8 mouse cellular contexts compared by ENCODE assay signal in the genomic region with DNA sequence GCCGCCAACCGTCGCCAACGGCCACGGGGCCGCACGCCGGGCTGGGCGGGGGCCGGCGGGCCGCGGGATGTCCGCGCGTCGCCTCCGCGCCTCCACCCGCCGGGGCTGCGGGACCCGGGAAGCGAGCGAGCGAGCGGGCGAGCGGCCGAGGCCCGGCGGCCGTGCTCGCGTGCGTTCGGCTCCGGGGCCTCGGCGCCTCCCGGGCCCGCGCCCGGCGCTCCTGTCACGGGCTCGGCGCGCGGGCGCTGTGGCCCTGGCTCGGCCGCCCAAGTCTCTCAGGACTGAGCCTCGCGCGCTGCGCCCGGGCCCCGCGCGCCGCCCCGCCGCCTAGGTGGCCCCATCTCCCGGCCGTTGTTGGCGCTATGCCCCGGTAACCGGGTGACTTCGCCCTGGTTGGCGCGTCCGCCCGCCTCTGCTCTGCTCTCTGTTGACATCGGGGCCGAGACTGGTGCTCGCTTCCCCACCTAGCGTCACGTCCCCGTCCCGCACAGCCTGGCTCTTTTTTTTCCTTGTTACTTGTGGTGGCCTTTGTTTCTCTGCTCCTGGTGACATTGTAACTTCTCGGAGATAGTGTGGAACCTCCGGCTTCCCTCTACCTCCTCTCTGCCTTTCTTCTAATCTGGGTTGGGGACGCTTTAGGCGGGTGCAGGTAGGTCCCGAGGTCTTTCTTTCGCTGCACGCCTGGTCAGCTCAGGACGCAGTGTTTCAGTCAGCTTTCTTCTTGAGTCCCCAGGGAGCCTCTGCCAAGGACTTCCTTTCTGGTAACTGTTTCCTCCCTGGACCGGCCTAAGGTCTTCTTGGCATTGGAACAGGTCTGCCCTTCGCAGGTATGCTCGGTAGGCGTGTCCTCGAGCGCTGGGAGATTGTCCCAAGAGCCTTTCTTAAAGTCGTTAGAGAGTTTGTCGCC. TPM values are rescaled to one million over a fixed set of nuclear protein-coding genes. Genes with fewer than 3 reads are reported as not detected.
DNase-seq lines count a peak whose midpoint lies in the region; ATAC-seq and TF ChIP-seq lines count a peak whose summit lies in the region.

No protein-coding gene starts in this region.

- DNase-seq in CD8-positive naive resting alpha-beta T cell, adult 2 months (ENCODE audit: low read depth in 2 of 2, low spot score in 2 of 2), result peak; percentile 43 to 44
- peak; percentile 59 for DNase-seq in brain, adult 2 months (ENCODE audit: low read depth, low spot score)
- DNase-seq in fat pad, adult 2 months (ENCODE audit: extremely low read depth, low read depth, low spot score), result peak; percentile 36
- DNase-seq in heart, postnatal 0 days (ENCODE audit: low spot score), result peak; percentile 65
- DNase-seq in kidney, postnatal 36 days, result peak; percentile 74 to 76
- DNase-seq in lung, adult 2 months, result peak; percentile 51
- peak; percentile 48 for DNase-seq in retina, embryonic 14.5 days (ENCODE audit: low spot score)
- peak; percentile 52 for DNase-seq in urinary bladder, adult 2 months (ENCODE audit: low spot score)

- peak overlapping the region; percentile 97 for H3K9ac ChIP-seq in heart, postnatal 0 days (replicated peaks; ENCODE audit: low read depth, low read length)

- peak overlapping the region; percentile 75 for H3K4me3 ChIP-seq in heart, postnatal 0 days (ENCODE audit: low read depth, low read length)
- H3K4me3 ChIP-seq in lung, adult 2 months (replicated peaks; ENCODE audit: extremely low read depth, low read depth, low read length), result peak overlapping the region; percentile 91

- no peaks in the 10 kb centered on the region for H3K27me3 ChIP-seq in heart, postnatal 0 days (ENCODE audit: control insufficient read depth, insufficient read depth, low read length)

- TF ChIP-seq EP300 in heart, postnatal 0 days (IDR thresholded peaks at IDR 0.05; ENCODE audit: low read depth), result no peak

- peak; percentile 13; the same call in 1 of the 2 replicates for ATAC-seq in heart, postnatal 0 days (ENCODE audit: insufficient read depth, low read depth)

- H3K9me3 ChIP-seq in heart, postnatal 0 days (replicated peaks; ENCODE audit: control insufficient read depth, low read length), result no peaks in the 10 kb centered on the region

- TF ChIP-seq POLR2A in lung, adult 2 months (IDR thresholded peaks at IDR 0.05; ENCODE audit: borderline replicate concordance, extremely low read depth, low read depth, low read length), result peak; percentile 70; the same call in 1 of the 2 replicates

- peak overlapping the region; percentile 68 for H3K4me2 ChIP-seq in heart, postnatal 0 days (ENCODE audit: low read depth, low read length)

- no peak for TF ChIP-seq CTCF in heart, postnatal 0 days (IDR thresholded peaks at IDR 0.05; ENCODE audit: low read depth)
- no peak for TF ChIP-seq CTCF in lung, adult 2 months (IDR thresholded peaks at IDR 0.05; ENCODE audit: insufficient read depth, low read length)

- H3K27ac ChIP-seq in heart, postnatal 0 days (ENCODE audit: low read depth), result peak overlapping the region; percentile 99

- WGBS in heart, postnatal 0 days, result under 1% methylated on average over 75 of the region's 97 CpGs
- under 1% methylated on average over 96 of the region's 97 CpGs for WGBS in lung, adult 2 months

- H3K4me1 ChIP-seq in heart, postnatal 0 days (ENCODE audit: control insufficient read depth, insufficient read depth), result peaks cover 23% of the 10 kb centered on the region
- H3K4me1 ChIP-seq in lung, adult 2 months (ENCODE audit: control insufficient read depth, insufficient read depth, low read length), result peaks cover 7% of the 10 kb centered on the region; the same call in 1 of the 2 replicates

- peaks cover 19% of the 10 kb centered on the region for H3K36me3 ChIP-seq in heart, postnatal 0 days (replicated peaks; ENCODE audit: control insufficient read depth, insufficient read depth, low read length)

RNA-seq across cellular contexts. Expression of gene Banp, which starts 1.5 kb away (rescaled TPM):
- 23.0 and 27.9 TPM in 2 replicates for total RNA-seq in heart, postnatal 0 days (2014; rRNA removed; ENCODE audit: low replicate concordance)
- polyA plus RNA-seq in heart, postnatal 0 days (2015; fragmentation: Nextera tagmentation; extraction: Ambion mirVana), result 10.6 and 17.9 TPM in 2 replicates
- polyA plus RNA-seq in lung, adult 2 months (2012; rRNA removed), result 55.2 and 57.8 TPM in 2 replicates
- polyA plus RNA-seq in urinary bladder, adult 2 months (2012; rRNA removed), result 32.7 and 45.7 TPM in 2 replicates

RNA-seq across cellular contexts. Expression of gene Car5a, which starts 6.3 kb away (rescaled TPM):
- not detected in 2 replicates for total RNA-seq in heart, postnatal 0 days (2014; rRNA removed; ENCODE audit: low replicate concordance)
- polyA plus RNA-seq in heart, postnatal 0 days (2015; fragmentation: Nextera tagmentation; extraction: Ambion mirVana), result not detected in 2 replicates
- polyA plus RNA-seq in lung, adult 2 months (2012; rRNA removed), result 0.18 and 0.26 TPM in 2 replicates
- 0.07 TPM in 1 of 2 replicates, not detected in the other for polyA plus RNA-seq in urinary bladder, adult 2 months (2012; rRNA removed)

RNA-seq across cellular contexts. Expression of gene Slc7a5, which starts 43.5 kb away (rescaled TPM):
- total RNA-seq in heart, postnatal 0 days (2014; rRNA removed; ENCODE audit: low replicate concordance), result 24.7 and 27.1 TPM in 2 replicates
- polyA plus RNA-seq in heart, postnatal 0 days (2015; fragmentation: Nextera tagmentation; extraction: Ambion mirVana), result 5.8 and 7.1 TPM in 2 replicates
- polyA plus RNA-seq in lung, adult 2 months (2012; rRNA removed), result 11.4 and 12.1 TPM in 2 replicates
- 11.0 and 14.1 TPM in 2 replicates for polyA plus RNA-seq in urinary bladder, adult 2 months (2012; rRNA removed)

Comparison
In these comparisons a context has a peak if more than half of its experiments do, and no peak if none do; other contexts are left out.
1. Peak in every context shown above with its lines: DNase-seq, ATAC-seq, H3K4me3 ChIP-seq and H3K27ac ChIP-seq.